Mouse (Mus musculus): ENCODE results near the gene Krt42.
A peak's percentile ranks its signal among the peaks of the same experiment; 100 is the strongest.
"Not testable (repeated sequence)": the region's sequence is repeated elsewhere in the genome, so short reads cannot be mapped to it uniquely, and the experiment has no call there.

Krt42 gene

GRCm38 (mm10) chr11:100269821-100270332, at the start of gene Krt42:
TSS of gene Krt42 (minus strand) at chr11:100269871.
- no peak for DNase-seq

GRCm38 (mm10) chr11:100318529-100319451, 49.1 kb upstream of the Krt42 start:
- DNase-seq, result peak in 1 of 2 experiments; percentile 17

- DNase-seq, result no peak
Observed at GRCm38 (mm10) chr11:100317826-100318380, 48.2 kb upstream of the Krt42 start.

GRCm38 (mm10) chr11:100315439-100315838, 45.8 kb upstream of the Krt42 start:
- DNase-seq, result no peak

GRCm38 (mm10) chr11:100313424-100313823, 43.8 kb upstream of the Krt42 start:
- no peak for DNase-seq

- no peak for DNase-seq
Observed at GRCm38 (mm10) chr11:100312096-100312679, 42.5 kb upstream of the Krt42 start.

- no peak for DNase-seq
Observed at GRCm38 (mm10) chr11:100311656-100312055, 42.0 kb upstream of the Krt42 start.

GRCm38 (mm10) chr11:100308672-100309071, 39.0 kb upstream of the Krt42 start:
- not testable (repeated sequence) for DNase-seq

- DNase-seq, result no peak
Observed at GRCm38 (mm10) chr11:100307900-100308299, 38.2 kb upstream of the Krt42 start.

GRCm38 (mm10) chr11:100301292-100301691, 31.6 kb upstream of the Krt42 start:
- DNase-seq, result no peak

- DNase-seq, result peak; percentile 27 to 71
Observed at GRCm38 (mm10) chr11:100300293-100300692, 30.6 kb upstream of the Krt42 start.

GRCm38 (mm10) chr11:100298274-100299036, 28.8 kb upstream of the Krt42 start:
- DNase-seq, result peak; percentile 57 to 84

GRCm38 (mm10) chr11:100297801-100298200, 28.1 kb upstream of the Krt42 start:
- DNase-seq, result peak in 1 of 2 experiments; percentile 20

GRCm38 (mm10) chr11:100295308-100295707, 25.6 kb upstream of the Krt42 start:
- DNase-seq, result peak; percentile 49 to 79

GRCm38 (mm10) chr11:100292884-100293283, 23.2 kb upstream of the Krt42 start:
- no peak for DNase-seq

GRCm38 (mm10) chr11:100290235-100290634, 20.6 kb upstream of the Krt42 start:
- DNase-seq, result no peak

- DNase-seq, result no peak
Observed at GRCm38 (mm10) chr11:100288942-100289341, 19.3 kb upstream of the Krt42 start.

GRCm38 (mm10) chr11:100287024-100287423, 17.4 kb upstream of the Krt42 start:
- no peak for DNase-seq

- DNase-seq, result no peak
Observed at GRCm38 (mm10) chr11:100284988-100285387, 15.3 kb upstream of the Krt42 start.

- peak; percentile 19 to 68 for DNase-seq
Observed at GRCm38 (mm10) chr11:100282549-100282948, 12.9 kb upstream of the Krt42 start.

GRCm38 (mm10) chr11:100281596-100282544, 12.2 kb upstream of the Krt42 start:
- DNase-seq, result peak in 1 of 2 experiments; percentile 75
